Mouse (Mus musculus) heart, embryonic 15.5 days (tissue): ENCODE data around the gene Rassf2. TPM values are rescaled to one million over a fixed set of nuclear protein-coding genes. Genes with fewer than 3 reads are reported as not detected.
A peak's percentile ranks its signal among the peaks of the same experiment; 100 is the strongest.

ENCODE experiments used
- ATAC-seq: fragments of 200-750 bp; cut with Nextera tagmentation; replicated peaks from 2 replicates; pipeline ENCODE4 v1.8.0; 2017; ENCODE audit warnings: low read depth, moderate TSS enrichment; ENCODE audit not compliant: insufficient number of reproducible peaks, insufficient read depth, low FRiP score
- H3K27ac ChIP-seq: fragments of 300-500 bp; sonication (generic); 2 replicates; pipeline ENCODE4 v1.5.1; 2015; ENCODE audit warnings: mild to moderate bottlenecking, inconsistent platforms
- H3K27me3 ChIP-seq: fragments of 300-500 bp; sonication (generic); 2 replicates; pipeline ENCODE4 v1.6.1; 2015; ENCODE audit warnings: inconsistent platforms
- H3K36me3 ChIP-seq: fragments of 300-500 bp; sonication (generic); 2 replicates; pipeline ENCODE4 v1.6.1; 2015; ENCODE audit warnings: mild to moderate bottlenecking, inconsistent platforms
- H3K4me1 ChIP-seq: fragments of 300-500 bp; sonication (generic); replicated peaks from 2 replicates; pipeline ENCODE4 v1.6.1; 2015; ENCODE audit warnings: inconsistent platforms
- H3K4me2 ChIP-seq: fragments of 300-500 bp; sonication (generic); 2 replicates; pipeline ENCODE4 v1.6.1; 2015; ENCODE audit warnings: inconsistent platforms, mild to moderate bottlenecking, moderate library complexity
- H3K4me3 ChIP-seq: fragments of 300-500 bp; sonication (generic); 2 replicates; pipeline ENCODE4 v1.5.1; 2015; ENCODE audit warnings: mild to moderate bottlenecking, inconsistent platforms
- H3K9ac ChIP-seq: fragments of 300-500 bp; sonication (generic); 2 replicates; pipeline ENCODE4 v1.6.1; 2015; ENCODE audit warnings: mild to moderate bottlenecking, inconsistent platforms
- H3K9me3 ChIP-seq: fragments of 300-500 bp; sonication (generic); replicated peaks from 2 replicates; pipeline ENCODE4 v1.6.1; 2016; ENCODE audit warnings: inconsistent platforms
- WGBS: fragments of 180-500 bp; shearing (Covaris S2); methylation state at CpG from one replicate; pipeline ENCODE4 v1.1.7; 2015; ENCODE audit warnings: mixed read lengths; 5-methylcytosine and 5-hydroxymethylcytosine counted together
- polyA plus RNA-seq: library from polyadenylated mRNA; unstranded; fragments of >200 nt; fragmentation: Nextera tagmentation; extraction: Ambion mirVana; gene quantifications from 2 replicates; pipeline ENCODE4 v1.2.1, GENCODE M21; 2015

The Rassf2 gene
- polyA plus RNA-seq, 1 experiment from 2014 or later = 9.2 TPM

DNA sequence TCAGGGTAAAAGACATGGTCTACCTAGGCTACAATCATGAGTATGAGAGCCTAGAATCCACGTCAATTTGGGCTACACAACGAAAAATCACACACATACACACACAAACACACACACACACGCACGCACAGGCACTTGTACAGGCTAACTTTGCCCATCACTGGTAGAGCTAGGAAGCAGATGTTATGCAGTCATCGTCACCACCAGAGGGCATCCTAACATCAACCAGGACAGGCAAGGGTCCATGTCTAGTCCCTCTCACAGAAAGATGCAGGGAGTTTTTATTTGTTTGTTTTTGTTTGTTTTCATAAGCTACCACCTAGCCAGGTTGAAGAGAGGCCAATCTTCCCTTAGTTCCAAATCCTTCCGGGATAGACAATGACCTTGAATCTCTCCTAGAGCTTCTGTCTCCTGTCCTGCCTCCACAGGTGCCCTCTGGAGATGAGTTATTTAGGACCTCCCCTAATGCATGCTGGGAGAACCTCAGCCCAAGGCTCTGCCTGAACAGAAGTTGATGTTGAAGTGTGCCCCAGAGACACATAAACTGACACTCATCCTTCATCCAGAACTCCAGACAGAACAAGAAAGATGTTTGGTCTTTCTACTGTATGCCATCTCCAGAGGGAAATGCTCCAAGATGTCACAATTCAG, 47.4 kb downstream of the Rassf2 start:
- Histone ChIP-seq H3K4me3 (no peak overlapping the region), H3K4me2 (no peak overlapping the region), H3K9me3 (no peaks in the 10 kb centered on the region), H3K36me3 (no peaks in the 10 kb centered on the region), H3K9ac (no peak overlapping the region), H3K27ac (no peak overlapping the region), H3K4me1 (peaks cover 20% of the 10 kb centered on the region), H3K27me3 (no peaks in the 10 kb centered on the region)
- 16% methylated on average over 6 of the region's 6 CpGs for WGBS
- ATAC-seq = peak; percentile 29; the same call in 1 of the 2 replicates

- H3K27ac ChIP-seq = peak overlapping the region; percentile 38
- H3K9me3 ChIP-seq = no peaks in the 10 kb centered on the region
- H3K27me3 ChIP-seq = no peaks in the 10 kb centered on the region
- no peak overlapping the region for H3K9ac ChIP-seq
- H3K4me3 ChIP-seq = no peak overlapping the region
- peak overlapping the region; percentile 44 for H3K4me2 ChIP-seq
- 9% methylated on average over 9 of the region's 9 CpGs for WGBS
- peaks cover 20% of the 10 kb centered on the region for H3K4me1 ChIP-seq
- no peaks in the 10 kb centered on the region for H3K36me3 ChIP-seq
- peak; percentile 86 for ATAC-seq
Measured at GRCm38 (mm10) chr2:131980866-131981265, 49.2 kb downstream of the Rassf2 start.

DNA sequence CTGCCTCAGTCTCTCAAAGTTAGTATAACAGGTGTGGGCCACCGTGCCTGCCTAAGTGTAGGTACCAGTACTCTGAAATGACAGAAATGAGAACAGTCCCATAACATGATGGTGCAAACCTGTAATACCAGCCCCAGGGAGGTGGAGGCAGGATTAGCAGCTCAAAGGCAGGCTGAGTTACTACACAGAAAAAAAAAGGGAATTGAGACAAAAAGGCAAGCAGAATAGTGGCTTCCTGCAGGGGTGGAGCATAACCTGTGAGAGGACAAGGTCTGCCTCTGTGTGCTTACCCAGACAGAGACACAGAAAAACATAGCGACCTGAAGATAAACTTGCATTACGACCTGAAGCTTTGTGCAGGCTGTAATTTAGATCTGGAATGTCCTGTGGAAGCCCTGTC, 53.4 kb downstream of the Rassf2 start:
- Histone ChIP-seq H3K9me3 (no peaks in the 10 kb centered on the region), H3K36me3 (no peaks in the 10 kb centered on the region), H3K27ac (no peak overlapping the region), H3K4me3 (no peak overlapping the region), H3K9ac (no peak overlapping the region), H3K4me1 (peaks cover 19% of the 10 kb centered on the region), H3K4me2 (no peak overlapping the region), H3K27me3 (no peaks in the 10 kb centered on the region)
- no peak for ATAC-seq
- WGBS = 73% methylated on average over 3 of the region's 3 CpGs

- no peaks in the 10 kb centered on the region for H3K4me1 ChIP-seq
- H3K9me3 ChIP-seq = no peaks in the 10 kb centered on the region
- H3K4me2 ChIP-seq = no peak overlapping the region
- no peaks in the 10 kb centered on the region for H3K27me3 ChIP-seq
- H3K27ac ChIP-seq = no peak overlapping the region
- no peak overlapping the region for H3K9ac ChIP-seq
- ATAC-seq = no peak
- 71% methylated on average over 4 of the region's 4 CpGs for WGBS
- H3K4me3 ChIP-seq = no peak overlapping the region
- H3K36me3 ChIP-seq = no peaks in the 10 kb centered on the region
Measured at GRCm38 (mm10) chr2:131971098-131971497, 59.0 kb downstream of the Rassf2 start.

- no peak overlapping the region for H3K9ac ChIP-seq
- ATAC-seq = no peak
- H3K4me3 ChIP-seq = no peak overlapping the region
- no peak overlapping the region for H3K4me2 ChIP-seq
- H3K4me1 ChIP-seq = no peaks in the 10 kb centered on the region
- H3K36me3 ChIP-seq = no peaks in the 10 kb centered on the region
- H3K27me3 ChIP-seq = no peaks in the 10 kb centered on the region
- no peaks in the 10 kb centered on the region for H3K9me3 ChIP-seq
- no peak overlapping the region for H3K27ac ChIP-seq
- WGBS = 80% methylated on average over 2 of the region's 2 CpGs
Measured at GRCm38 (mm10) chr2:131970597-131970996, 59.5 kb downstream of the Rassf2 start.

- H3K9ac ChIP-seq = no peak overlapping the region
- 72% methylated on average over 2 of the region's 2 CpGs for WGBS
- H3K36me3 ChIP-seq = no peaks in the 10 kb centered on the region
- H3K9me3 ChIP-seq = no peaks in the 10 kb centered on the region
- no peaks in the 10 kb centered on the region for H3K4me1 ChIP-seq
- ATAC-seq = no peak
- no peaks in the 10 kb centered on the region for H3K27me3 ChIP-seq
- no peak overlapping the region for H3K4me3 ChIP-seq
- no peak overlapping the region for H3K27ac ChIP-seq
- H3K4me2 ChIP-seq = no peak overlapping the region
Measured at GRCm38 (mm10) chr2:131961671-131962070, 68.4 kb downstream of the Rassf2 start.

DNA sequence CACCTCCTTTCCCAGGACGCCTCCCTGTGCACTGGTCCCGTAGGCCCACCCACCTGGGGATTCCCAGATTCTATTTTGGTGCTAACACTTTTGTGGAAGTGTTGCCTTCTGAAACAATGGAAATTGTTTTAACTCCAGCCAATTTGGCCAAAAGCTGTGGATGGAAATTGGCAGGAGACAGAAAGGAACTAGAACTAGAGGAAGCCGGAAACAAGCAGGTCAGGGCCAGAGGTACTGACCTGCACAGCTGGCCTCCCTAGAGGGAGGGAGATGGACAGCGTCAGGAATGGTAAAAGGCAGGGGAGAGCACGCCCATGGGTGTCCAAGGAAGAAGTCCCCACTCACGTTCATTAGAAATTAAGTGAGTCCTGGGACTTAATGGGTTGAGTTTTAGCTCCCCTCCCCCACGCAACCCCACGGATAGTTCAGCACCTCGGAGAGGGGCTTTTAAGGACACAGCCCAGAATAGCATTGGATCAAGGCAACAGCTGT, 72.3 kb downstream of the Rassf2 start:
- 38% methylated on average over 9 of the region's 9 CpGs for WGBS
- no peak overlapping the region for H3K4me3 ChIP-seq
- ATAC-seq = no peak

DNA sequence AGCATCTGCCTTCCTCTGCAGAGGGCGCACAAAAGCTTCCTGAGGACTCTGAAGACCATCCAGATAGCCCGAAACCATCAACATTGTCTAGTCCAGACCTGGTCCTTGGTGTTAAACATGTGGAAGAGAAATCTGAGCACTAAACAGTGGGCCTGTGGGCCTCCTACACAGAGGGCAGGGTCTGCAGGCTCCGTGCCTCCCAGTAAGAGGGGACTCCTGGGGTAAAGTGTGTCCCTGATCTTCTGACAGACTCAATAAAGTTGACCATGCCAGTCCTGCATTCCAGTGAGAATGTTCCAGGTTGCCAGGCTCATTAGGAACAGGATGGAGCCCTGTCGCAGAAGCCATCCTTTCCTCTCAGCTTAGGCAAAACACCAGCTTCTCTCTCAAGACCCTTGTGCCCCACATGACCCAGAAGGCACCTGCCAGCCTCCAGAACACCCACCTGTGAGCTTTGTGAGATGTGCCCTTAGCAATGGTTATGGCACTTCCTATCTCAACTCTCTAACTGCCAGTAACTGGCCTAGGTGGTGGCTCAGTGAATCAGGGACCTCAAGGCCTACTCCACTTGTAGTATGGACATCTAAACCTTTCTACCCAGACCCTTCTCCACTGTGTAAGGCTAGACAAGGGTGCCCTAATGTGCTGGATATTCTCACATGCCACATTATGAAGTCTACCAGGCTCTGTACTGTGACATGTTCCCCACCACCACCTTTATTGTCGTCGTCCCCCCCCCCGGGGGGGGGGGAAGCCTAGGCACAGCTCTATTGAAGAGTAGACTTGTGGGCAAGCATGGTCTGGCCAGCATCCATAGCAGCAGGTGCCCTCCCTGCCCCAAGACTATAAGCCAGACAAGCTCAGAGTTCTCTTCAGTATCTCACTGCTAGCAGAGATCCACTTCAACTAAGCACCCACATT, 73.5 kb downstream of the Rassf2 start:
- Histone ChIP-seq H3K9me3 (no peaks in the 10 kb centered on the region), H3K4me1 (peaks cover 24% of the 10 kb centered on the region), H3K36me3 (no peaks in the 10 kb centered on the region), H3K4me2 (no peak overlapping the region), H3K4me3 (no peak overlapping the region), H3K9ac (no peak overlapping the region), H3K27ac (no peak overlapping the region), H3K27me3 (peaks cover 17% of the 10 kb centered on the region; the same call in 1 of the 2 replicates)
- WGBS = 70% methylated on average over 7 of the region's 7 CpGs
- no peak for ATAC-seq

More for the DNA sequence above, 72.3 kb downstream of the Rassf2 start:
- H3K4me1 ChIP-seq = peaks cover 19% of the 10 kb centered on the region
- H3K36me3 ChIP-seq = no peaks in the 10 kb centered on the region
- H3K9ac ChIP-seq = no peak overlapping the region
- no peaks in the 10 kb centered on the region for H3K9me3 ChIP-seq
- no peak overlapping the region for H3K27ac ChIP-seq
- H3K4me2 ChIP-seq = no peak overlapping the region
- peaks cover 12% of the 10 kb centered on the region; the same call in 1 of the 2 replicates for H3K27me3 ChIP-seq

DNA sequence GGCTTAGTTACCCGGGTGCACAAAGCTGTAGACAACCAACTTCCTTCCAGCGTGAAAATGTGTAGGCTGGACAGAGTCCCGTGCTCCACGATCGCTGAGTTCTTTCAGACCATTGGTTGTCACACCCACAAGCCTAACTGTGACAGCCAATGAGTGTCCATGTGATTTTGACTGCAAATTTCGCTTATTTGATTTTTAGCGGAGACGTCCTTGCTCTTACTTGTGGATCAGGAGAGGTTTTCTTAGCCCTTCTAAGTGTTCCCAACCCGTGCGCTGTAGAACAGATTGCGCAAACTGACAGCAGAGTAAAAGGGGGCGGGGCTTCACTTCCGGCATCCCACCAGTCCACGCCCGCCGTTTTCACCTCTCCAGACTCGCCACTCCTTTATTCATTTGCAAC, 74.8 kb downstream of the Rassf2 start:
- Histone ChIP-seq H3K9ac (peak overlapping the region; percentile 14; the same call in 1 of the 2 replicates), H3K4me1 (peaks cover 30% of the 10 kb centered on the region), H3K4me3 (peak overlapping the region; percentile 47), H3K36me3 (no peaks in the 10 kb centered on the region), H3K27ac (peak overlapping the region; percentile 49), H3K27me3 (peaks cover 17% of the 10 kb centered on the region; the same call in 1 of the 2 replicates), H3K9me3 (no peaks in the 10 kb centered on the region), H3K4me2 (peak overlapping the region; percentile 73)
- no peak; the same call in 1 of the 2 replicates for ATAC-seq
- 3% methylated on average over 17 of the region's 17 CpGs for WGBS

DNA sequence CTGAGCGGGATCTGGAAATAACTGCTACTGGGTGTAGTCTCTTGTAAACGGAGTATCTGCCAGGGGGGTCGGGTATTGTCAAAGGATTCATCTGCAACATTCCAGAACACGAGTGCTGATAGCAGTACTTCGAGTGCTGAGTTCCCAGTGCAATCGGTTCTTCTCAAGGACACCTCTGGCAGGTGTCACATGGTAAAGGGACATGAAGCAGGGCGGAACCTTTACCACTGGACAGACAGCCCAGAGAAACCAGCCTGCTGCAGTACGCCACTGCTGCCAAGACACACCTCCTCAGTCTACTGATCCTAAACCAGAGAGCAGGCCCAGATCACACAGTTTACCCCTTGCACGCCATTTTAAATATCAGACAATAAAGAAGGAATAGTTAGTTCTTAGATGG, 75.2 kb downstream of the Rassf2 start:
- Histone ChIP-seq H3K4me3 (peak overlapping the region; percentile 47), H3K9me3 (no peaks in the 10 kb centered on the region), H3K4me1 (peaks cover 34% of the 10 kb centered on the region), H3K9ac (no peak overlapping the region), H3K27ac (peak overlapping the region; percentile 49), H3K36me3 (no peaks in the 10 kb centered on the region), H3K4me2 (peak overlapping the region; percentile 73), H3K27me3 (peaks cover 17% of the 10 kb centered on the region; the same call in 1 of the 2 replicates)
- WGBS = 30% methylated on average over 9 of the region's 9 CpGs
- peak; percentile 71 for ATAC-seq

- Histone ChIP-seq H3K27ac (no peak overlapping the region), H3K27me3 (peaks cover 17% of the 10 kb centered on the region; the same call in 1 of the 2 replicates), H3K9ac (no peak overlapping the region), H3K4me2 (peak overlapping the region; percentile 60), H3K4me1 (peaks cover 34% of the 10 kb centered on the region), H3K9me3 (no peaks in the 10 kb centered on the region), H3K4me3 (peak overlapping the region; percentile 31), H3K36me3 (no peaks in the 10 kb centered on the region)
- 86% methylated on average over 4 of the region's 4 CpGs for WGBS
- no peak for ATAC-seq
Measured at GRCm38 (mm10) chr2:131953711-131954110, 76.3 kb downstream of the Rassf2 start.
